9 mouse cellular contexts compared by ENCODE assay signal in genomic region chr7:143793121-143793520, GRCm38 (mm10). TPM values are rescaled to one million over a fixed set of nuclear protein-coding genes. Genes with fewer than 3 reads are reported as not detected.
DNase-seq lines count a peak whose midpoint lies in the region.
"Had no signal": no experiment of that assay in that cellular context is flagged by ENCODE, and none has a peak within 500 bp of the region (broad histone marks: within the 10 kb centered on the region; RNA-seq: fewer than 3 reads in every experiment).

No protein-coding gene starts in this region.

- 65% methylated on average over 4 of the region's 4 CpGs for WGBS in heart, embryonic 10.5 days

- no peaks in the 10 kb centered on the region for H3K9me3 ChIP-seq in heart, embryonic 10.5 days
- H3K9me3 ChIP-seq: neural tube, embryonic 12.5 days had no signal

- no peaks in the 10 kb centered on the region for H3K4me1 ChIP-seq in heart, embryonic 10.5 days
- H3K4me1 ChIP-seq: neural tube, embryonic 12.5 days had no signal

- H3K36me3 ChIP-seq in heart, embryonic 10.5 days: peaks cover 32% of the 10 kb centered on the region

- H3K27me3 ChIP-seq in heart, embryonic 10.5 days (ENCODE audit: insufficient read depth, poor library complexity, severe bottlenecking): no peaks in the 10 kb centered on the region
- H3K27me3 ChIP-seq: neural tube, embryonic 12.5 days had no signal

- no peak overlapping the region for H3K4me3 ChIP-seq in heart, embryonic 10.5 days
- H3K4me3 ChIP-seq: neural tube, embryonic 12.5 days had no signal

- DNase-seq in layer of hippocampus, adult 9-11 months: peak; percentile 17
- DNase-seq in layer of hippocampus, adult 18-20 months (ENCODE audit: low spot score in 2 of 2): no peak
- peak; percentile 14 for DNase-seq in Muller cell, postnatal 12 days (ENCODE audit: inconsistent ontology term)
- peak; percentile 29 for DNase-seq in embryo, embryonic 11 days
- peak; percentile 76 to 84 for DNase-seq in kidney, postnatal 4 days
- peak; percentile 54 for DNase-seq in ovary, postnatal 36 days (ENCODE audit: low spot score)
- DNase-seq in neural tube, embryonic 10.5 days (ENCODE audit: extremely low spot score, low spot score): no peak
- no peak for DNase-seq in heart, embryonic 10.5 days (ENCODE audit: low spot score)

- no peak overlapping the region for H3K27ac ChIP-seq in heart, embryonic 10.5 days
- H3K27ac ChIP-seq: neural tube, embryonic 12.5 days had no signal

RNA-seq across cellular contexts. Expression of gene Mrgpre, which starts 8.8 kb away (rescaled TPM):
- total RNA-seq in layer of hippocampus, adult 18-20 months (2021): 1 to 10 TPM; 5.4 to 6.9 TPM
- polyA plus RNA-seq in heart, embryonic 10.5 days (2016; fragmentation: Nextera tagmentation; extraction: Ambion mirVana): 1.9 and 2.2 TPM in 2 replicates

RNA-seq across cellular contexts. Expression of gene Mrgprg, which starts 26.3 kb away (rescaled TPM):
- total RNA-seq in layer of hippocampus, adult 18-20 months (2021): not detected
- 0.15 TPM in 1 of 2 replicates, not detected in the other for polyA plus RNA-seq in heart, embryonic 10.5 days (2016; fragmentation: Nextera tagmentation; extraction: Ambion mirVana)
- polyA plus RNA-seq: neural tube, embryonic 12.5 days had no signal

RNA-seq across cellular contexts. Expression of gene Nadsyn1, which starts 29.5 kb away (rescaled TPM):
- 1 to 10 TPM; 6.4 to 6.8 TPM for total RNA-seq in layer of hippocampus, adult 18-20 months (2021)
- polyA plus RNA-seq in heart, embryonic 10.5 days (2016; fragmentation: Nextera tagmentation; extraction: Ambion mirVana): 8.2 and 9.0 TPM in 2 replicates

RNA-seq across cellular contexts. Expression of gene Dhcr7, which starts 29.8 kb away (rescaled TPM):
- total RNA-seq in layer of hippocampus, adult 18-20 months (2021): 10 to 100 TPM; 34.3 to 36.9 TPM
- 44.3 and 47.7 TPM in 2 replicates for polyA plus RNA-seq in heart, embryonic 10.5 days (2016; fragmentation: Nextera tagmentation; extraction: Ambion mirVana)

RNA-seq across cellular contexts. Expression of gene Osbpl5, which starts 36.3 kb away (rescaled TPM):
- 10 to 100 TPM; 19.3 to 22.1 TPM for total RNA-seq in layer of hippocampus, adult 18-20 months (2021)
- polyA plus RNA-seq in heart, embryonic 10.5 days (2016; fragmentation: Nextera tagmentation; extraction: Ambion mirVana): 19.0 and 29.2 TPM in 2 replicates

Comparison
In these comparisons a context has a peak if more than half of its experiments do, and no peak if none do; other contexts are left out.
1. DNase-seq: peak in layer of hippocampus, adult 9-11 months (single experiment), Muller cell, postnatal 12 days (single experiment), embryo, embryonic 11 days (single experiment), kidney, postnatal 4 days (2 of 2) and ovary, postnatal 36 days (single experiment); none in layer of hippocampus, adult 18-20 months (0 of 2), neural tube, embryonic 10.5 days (single experiment) and heart, embryonic 10.5 days (single experiment).